16 mouse cellular contexts compared by ENCODE assay signal in genomic region chr19:26478055-26478737, GRCm38 (mm10).
DNase-seq lines count a peak whose midpoint lies in the region; ATAC-seq lines count a peak whose summit lies in the region.
"Had no signal": no experiment of that assay in that cellular context is flagged by ENCODE, and none has a peak within 500 bp of the region (broad histone marks: within the 10 kb centered on the region; RNA-seq: fewer than 3 reads in every experiment).

No protein-coding gene starts in this region.

- ATAC-seq in hindbrain, embryonic 11.5 days (ENCODE audit: low FRiP score): no peak
- peak; percentile 60; the same call in 1 of the 2 replicates for ATAC-seq in midbrain, embryonic 13.5 days

- H3K4me1 ChIP-seq in hindbrain, embryonic 11.5 days (replicated peaks; ENCODE audit: control insufficient read depth, insufficient read depth, low read length): 0 out of 2 replicates have a peak, but pooled peaks cover 2% of the 10 kb centered on the region
- H3K4me1 ChIP-seq in midbrain, embryonic 13.5 days (replicated peaks): peaks cover 18% of the 10 kb centered on the region
- H3K4me1 ChIP-seq: liver, embryonic 15.5 days had no signal

- peak; percentile 35 for DNase-seq in heart, adult 11 months
- no peak for DNase-seq in heart, adult 8-10 months (ENCODE audit: low spot score)
- DNase-seq in hindbrain, embryonic 11.5 days (ENCODE audit: low spot score): peak; percentile 34
- DNase-seq in retina, postnatal 1 day: peak; percentile 53
- no peak for DNase-seq in lung, postnatal 36 days
- DNase-seq in Muller cell, postnatal 12 days (ENCODE audit: inconsistent ontology term): no peak
- DNase-seq: B cell, adult 2 months; cerebellum, adult 11-12 months; cerebellum, postnatal 36 days; lung, postnatal 10 days; thymus, postnatal 4 days had no signal

- H3K9ac ChIP-seq in hindbrain, embryonic 11.5 days (ENCODE audit: low read depth, low read length): no peak overlapping the region
- no peak overlapping the region for H3K9ac ChIP-seq in midbrain, embryonic 13.5 days (replicated peaks)
- H3K9ac ChIP-seq: embryonic facial prominence, embryonic 15.5 days; heart, embryonic 15.5 days; limb, embryonic 13.5 days; liver, embryonic 15.5 days had no signal

- no peaks in the 10 kb centered on the region for H3K36me3 ChIP-seq in hindbrain, embryonic 11.5 days (ENCODE audit: control insufficient read depth, insufficient read depth, low read length)
- no peaks in the 10 kb centered on the region for H3K36me3 ChIP-seq in midbrain, embryonic 13.5 days
- H3K36me3 ChIP-seq: embryonic facial prominence, embryonic 15.5 days; heart, embryonic 15.5 days; limb, embryonic 13.5 days; liver, embryonic 15.5 days had no signal

- H3K27me3 ChIP-seq in hindbrain, embryonic 11.5 days (ENCODE audit: control insufficient read depth, insufficient read depth, low read length): no peaks in the 10 kb centered on the region
- 0 out of 2 replicates have a peak, but pooled peaks cover 3% of the 10 kb centered on the region for H3K27me3 ChIP-seq in midbrain, embryonic 13.5 days
- H3K27me3 ChIP-seq: embryonic facial prominence, embryonic 15.5 days; heart, embryonic 15.5 days; limb, embryonic 13.5 days; liver, embryonic 15.5 days had no signal

- WGBS in hindbrain, embryonic 11.5 days: 42% methylated on average over 16 of the region's 16 CpGs
- 17% methylated on average over 16 of the region's 16 CpGs for WGBS in midbrain, embryonic 13.5 days

- no peak overlapping the region for H3K4me3 ChIP-seq in hindbrain, embryonic 11.5 days (ENCODE audit: low read depth, low read length)
- H3K4me3 ChIP-seq in midbrain, embryonic 13.5 days (replicated peaks): no peak overlapping the region
- H3K4me3 ChIP-seq: embryonic facial prominence, embryonic 15.5 days; heart, embryonic 15.5 days; limb, embryonic 13.5 days; liver, embryonic 15.5 days had no signal

- H3K9me3 ChIP-seq in hindbrain, embryonic 11.5 days (ENCODE audit: control insufficient read depth, low read length): no peaks in the 10 kb centered on the region
- no peaks in the 10 kb centered on the region for H3K9me3 ChIP-seq in midbrain, embryonic 13.5 days
- H3K9me3 ChIP-seq: embryonic facial prominence, embryonic 15.5 days; heart, embryonic 15.5 days; limb, embryonic 13.5 days; liver, embryonic 15.5 days had no signal

- H3K27ac ChIP-seq in hindbrain, embryonic 11.5 days (ENCODE audit: low read depth, low read length): no peak overlapping the region
- H3K27ac ChIP-seq in midbrain, embryonic 13.5 days: no peak overlapping the region
- H3K27ac ChIP-seq: embryonic facial prominence, embryonic 15.5 days; heart, embryonic 15.5 days; limb, embryonic 13.5 days; liver, embryonic 15.5 days had no signal

- H3K4me2 ChIP-seq in hindbrain, embryonic 11.5 days (replicated peaks; ENCODE audit: low read depth, low read length): 0 out of 2 replicates have a peak overlapping the region, but pooled peaks have one; percentile 0
- H3K4me2 ChIP-seq in midbrain, embryonic 13.5 days (replicated peaks): peak overlapping the region; percentile 29
- H3K4me2 ChIP-seq: embryonic facial prominence, embryonic 15.5 days; heart, embryonic 15.5 days; limb, embryonic 13.5 days; liver, embryonic 15.5 days had no signal

Comparison
In these comparisons a context has a peak if more than half of its experiments do, and no peak if none do; other contexts are left out.
1. DNase-seq: peak in heart, adult 11 months (single experiment), hindbrain, embryonic 11.5 days (single experiment) and retina, postnatal 1 day (single experiment); none in heart, adult 8-10 months (single experiment), lung, postnatal 36 days (single experiment) and Muller cell, postnatal 12 days (single experiment).